Mouse (Mus musculus) intestine, postnatal 0 days (tissue): Measurements from ENCODE around the gene Mapk7. TPM values are rescaled to one million over a fixed set of nuclear protein-coding genes. Genes with fewer than 3 reads are reported as not detected.

Source experiments
- ATAC-seq: fragments of 200-750 bp; cut with Nextera tagmentation; 2 replicates; pipeline ENCODE4 v1.8.0; 2017; ENCODE audit warnings: mild to moderate bottlenecking, moderate TSS enrichment, moderate library complexity
- H3K27ac ChIP-seq: fragments of 300-500 bp; sonication (generic); 2 replicates; pipeline ENCODE4 v1.5.1; 2014; ENCODE audit warnings: mild to moderate bottlenecking, low read depth, low read length, moderate library complexity
- H3K27me3 ChIP-seq: fragments of 300-500 bp; sonication (generic); replicated peaks from 2 replicates; pipeline ENCODE4 v1.6.1; 2014; ENCODE audit warnings: low read length, mixed read lengths; ENCODE audit not compliant: control insufficient read depth, insufficient read depth
- H3K36me3 ChIP-seq: fragments of 300-500 bp; sonication (generic); 2 replicates; pipeline ENCODE4 v1.6.1; 2014; ENCODE audit warnings: mild to moderate bottlenecking, moderate library complexity; ENCODE audit not compliant: control insufficient read depth, insufficient read depth
- H3K4me1 ChIP-seq: fragments of 300-500 bp; sonication (generic); replicated peaks from 2 replicates; pipeline ENCODE4 v1.6.1; 2014; ENCODE audit warnings: antibody characterized with exemption, low read length, mixed read lengths; ENCODE audit not compliant: control insufficient read depth, insufficient read depth
- H3K4me2 ChIP-seq: fragments of 300-500 bp; sonication (generic); replicated peaks from 2 replicates; pipeline ENCODE4 v1.6.1; 2014; ENCODE audit warnings: low read depth, mild to moderate bottlenecking, moderate library complexity
- H3K4me3 ChIP-seq: fragments of 300-500 bp; sonication (generic); 2 replicates; pipeline ENCODE4 v1.5.1; 2014; ENCODE audit warnings: low read depth, low read length
- H3K9ac ChIP-seq: fragments of 300-500 bp; sonication (generic); 2 replicates; pipeline ENCODE4 v1.6.1; 2014; ENCODE audit warnings: mild to moderate bottlenecking, low read depth, low read length
- H3K9me3 ChIP-seq: fragments of 300-500 bp; sonication (generic); 2 replicates; pipeline ENCODE4 v1.6.1; 2016; ENCODE audit warnings: mixed run types; ENCODE audit not compliant: control insufficient read depth
- CTCF ChIP-seq: sonication (generic); IDR thresholded peaks from 2 replicates; pipeline ENCODE4 v1.5.1; 2016; ENCODE audit warnings: low read depth, mild to moderate bottlenecking, control low read depth, antibody characterized with exemption, moderate library complexity
- WGBS: fragments of 180-500 bp; shearing (Covaris S2); extraction: QIAGEN DNeasy Blood & Tissue Kit; methylation state at CpG from one replicate; pipeline ENCODE4 v1.1.7; 2014; 5-methylcytosine and 5-hydroxymethylcytosine counted together
- polyA plus RNA-seq: library from polyadenylated mRNA; unstranded; fragments of >200 nt; fragmentation: Nextera tagmentation; extraction: Ambion mirVana; gene quantifications from 2 replicates; pipeline ENCODE4 v1.2.1, GENCODE M21; 2015

Gene Mapk7
- polyA plus RNA-seq, 1 experiment from 2014 or later = 14.5 TPM

DNA sequence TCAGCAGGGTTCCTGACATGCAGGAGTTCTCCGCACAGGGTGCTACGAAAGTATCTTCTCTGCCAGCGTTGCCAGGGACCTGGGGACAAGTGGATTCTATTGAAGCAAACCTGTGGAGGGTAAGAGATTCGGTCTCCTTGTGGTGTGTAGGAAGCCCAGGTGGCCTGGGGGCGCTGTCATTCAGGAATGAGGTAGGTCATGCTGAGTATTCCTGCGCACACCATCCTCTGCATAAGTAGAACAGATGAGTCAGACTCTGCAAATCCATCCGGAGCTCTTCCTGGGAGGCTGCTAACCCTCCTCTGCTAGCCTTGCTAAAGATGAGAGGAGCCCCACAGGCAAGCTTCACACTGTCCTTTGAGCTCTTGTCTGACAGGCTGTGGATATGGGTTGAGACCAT lies 52.5 kb downstream of the Mapk7 start:
- no peak overlapping the region for H3K9ac ChIP-seq
- 80% methylated on average over 7 of the region's 7 CpGs for WGBS
- H3K4me2 ChIP-seq = no peak overlapping the region
- no peak for TF ChIP-seq CTCF
- H3K4me1 ChIP-seq = no peaks in the 10 kb centered on the region
- no peaks in the 10 kb centered on the region for H3K36me3 ChIP-seq
- H3K27me3 ChIP-seq = no peaks in the 10 kb centered on the region
- H3K9me3 ChIP-seq = no peaks in the 10 kb centered on the region
- no peak for ATAC-seq
- no peak overlapping the region for H3K4me3 ChIP-seq
- H3K27ac ChIP-seq = no peak overlapping the region

DNA sequence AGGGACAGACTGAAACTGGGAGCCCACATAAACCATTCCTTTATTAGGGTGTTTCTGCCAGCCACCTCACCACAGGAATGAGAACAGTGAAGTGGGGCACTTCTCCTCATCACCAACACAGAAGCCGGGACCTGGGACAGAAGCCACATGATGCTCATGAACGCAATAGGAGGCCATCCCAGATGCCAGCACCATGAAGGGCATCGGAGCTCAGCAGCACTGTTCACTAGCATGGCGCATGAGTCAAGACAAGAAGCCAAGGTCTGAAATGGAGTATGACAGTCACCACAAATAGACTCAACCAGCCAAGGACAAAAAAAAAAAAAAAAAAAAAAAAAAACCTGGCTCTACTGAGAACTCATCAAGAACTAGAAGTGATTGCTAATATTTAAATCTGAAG lies 53.8 kb downstream of the Mapk7 start:
- no peaks in the 10 kb centered on the region for H3K4me1 ChIP-seq
- H3K4me2 ChIP-seq = no peak overlapping the region
- H3K27ac ChIP-seq = no peak overlapping the region
- TF ChIP-seq CTCF = no peak
- H3K9ac ChIP-seq = no peak overlapping the region
- no peak for ATAC-seq
- H3K4me3 ChIP-seq = no peak overlapping the region
- no peaks in the 10 kb centered on the region for H3K36me3 ChIP-seq
- 96% methylated on average over 4 of the region's 4 CpGs for WGBS
- no peaks in the 10 kb centered on the region for H3K9me3 ChIP-seq
- H3K27me3 ChIP-seq = no peaks in the 10 kb centered on the region

DNA sequence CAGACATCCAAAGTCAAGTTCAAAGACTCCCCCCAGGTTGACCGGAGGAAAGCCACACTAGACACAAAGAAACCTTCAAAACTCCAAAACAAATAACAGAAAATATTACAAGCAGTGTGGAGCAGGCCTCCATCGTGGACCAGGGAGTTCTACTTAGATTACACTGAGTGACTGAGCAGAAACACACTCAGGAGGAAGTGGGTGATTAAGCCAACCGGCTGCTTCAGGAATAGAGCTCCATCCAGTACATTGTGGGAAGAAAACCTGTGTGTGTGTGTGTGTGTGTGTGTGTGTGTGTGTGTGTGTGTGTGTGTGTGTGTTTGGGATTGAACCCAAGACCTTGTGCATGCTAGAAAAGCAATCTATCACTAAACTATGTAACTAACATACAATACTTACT lies 55.0 kb downstream of the Mapk7 start:
- Histone ChIP-seq H3K27me3 (no peaks in the 10 kb centered on the region), H3K36me3 (no peaks in the 10 kb centered on the region), H3K4me1 (no peaks in the 10 kb centered on the region), H3K9ac (no peak overlapping the region), H3K9me3 (no peaks in the 10 kb centered on the region), H3K27ac (no peak overlapping the region), H3K4me2 (no peak overlapping the region), H3K4me3 (no peak overlapping the region)
- 55% methylated on average over 3 of the region's 3 CpGs for WGBS
- no peak for TF ChIP-seq CTCF
- ATAC-seq = no peak

Other genes with a start within 250 kb of the Mapk7 start
- 60.7 and 63.1 TPM in 2 replicates for gene Aldh3a2, start 226.9 kb downstream of the Mapk7 start, polyA plus RNA-seq
- gene Slc47a2, start 151.5 kb downstream of the Mapk7 start, polyA plus RNA-seq = not detected in 2 replicates
- gene Slc47a1, start 116.1 kb downstream of the Mapk7 start, polyA plus RNA-seq = 8.0 and 9.8 TPM in 2 replicates
- gene Rnf112, start 40.3 kb downstream of the Mapk7 start, polyA plus RNA-seq = 0.56 and 0.69 TPM in 2 replicates
- 78.2 and 97.0 TPM in 2 replicates for gene Mfap4, start 9.0 kb downstream of the Mapk7 start, polyA plus RNA-seq
- gene B9d1, start 10.7 kb upstream of the Mapk7 start, polyA plus RNA-seq = 6.1 TPM in 2 replicates
- gene Epn2, start 85.3 kb upstream of the Mapk7 start, polyA plus RNA-seq = 13.5 and 14.4 TPM in 2 replicates
- 3.7 and 3.9 TPM in 2 replicates for gene Grap, start 158.9 kb upstream of the Mapk7 start, polyA plus RNA-seq
- 20.7 and 21.9 TPM in 2 replicates for gene Fam83g, start 189.7 kb upstream of the Mapk7 start, polyA plus RNA-seq
- gene Slc5a10, start 226.4 kb upstream of the Mapk7 start, polyA plus RNA-seq = 0.08 and 0.13 TPM in 2 replicates